Mouse (Mus musculus) erythroblast, embryonic 14.5 days (primary cell): ENCODE data around the gene Tctn1.

Source experiments
- GATA1 ChIP-seq: IDR thresholded peaks from 2 replicates; pipeline ENCODE4 v1.6.1; 2012; ENCODE audit warnings: low read length, inconsistent platforms, mixed read lengths
- TAL1 ChIP-seq: IDR thresholded peaks from 3 replicates; pipeline ENCODE4 v1.6.1; 2012; ENCODE audit warnings: low read length, inconsistent platforms, mixed read lengths

GRCm38 (mm10) chr5:122267136-122267535 lies 2.9 kb upstream of the Tctn1 start:
- TF ChIP-seq TAL1 (no peak), GATA1 (no peak)
